Mouse (Mus musculus): ENCODE data around the gene Sema6c. TPM values are rescaled to one million over a fixed set of nuclear protein-coding genes. Genes with fewer than 3 reads are reported as not detected.
A peak's percentile ranks its signal among the peaks of the same experiment; 100 is the strongest.
"Not testable (repeated sequence)": the region's sequence is repeated elsewhere in the genome, so short reads cannot be mapped to it uniquely, and the experiment has no call there.

Sema6c gene
- polyA plus RNA-seq, 1 experiment from 2014 or later = 1.7 TPM

GRCm38 (mm10) chr3:95208286-95208685, 48.0 kb downstream of the Sema6c start:
- no peak for TF ChIP-seq CTCF (IDR thresholded peaks at IDR 0.05; ENCODE audit: low read depth)
- no peak for TF ChIP-seq EP300 (optimal IDR thresholded peaks at IDR 0.05)
- Histone ChIP-seq H3K4me3 (ENCODE audit: low read depth, low read length) (no peak overlapping the region), H3K9me3 (ENCODE audit: control insufficient read depth, low read length) (no peaks in the 10 kb centered on the region), H3K4me1 (replicated peaks; ENCODE audit: control insufficient read depth, insufficient read depth) (no peaks in the 10 kb centered on the region), H3K4me2 (replicated peaks; ENCODE audit: low read depth) (no peak overlapping the region), H3K27me3 (ENCODE audit: control insufficient read depth, insufficient read depth, low read length) (no peaks in the 10 kb centered on the region), H3K36me3 (ENCODE audit: control insufficient read depth, insufficient read depth, low read length) (peaks cover 18% of the 10 kb centered on the region), H3K9ac (ENCODE audit: low read length) (no peak overlapping the region), H3K27ac (replicated peaks) (no peak overlapping the region)
- 72% methylated on average over 2 of the region's 4 CpGs for WGBS
- DNase-seq (ENCODE audit: low spot score) = no peak
- ATAC-seq (ENCODE audit: low FRiP score, low TSS enrichment) = no peak

- no peaks in the 10 kb centered on the region for H3K4me1 ChIP-seq (replicated peaks; ENCODE audit: control insufficient read depth, insufficient read depth)
- WGBS = 63% methylated on average over 2 of the region's 2 CpGs
- no peak overlapping the region for H3K27ac ChIP-seq (replicated peaks)
- H3K9ac ChIP-seq (ENCODE audit: low read length) = no peak overlapping the region
- no peak overlapping the region for H3K4me2 ChIP-seq (replicated peaks; ENCODE audit: low read depth)
- ATAC-seq (ENCODE audit: low FRiP score, low TSS enrichment) = no peak
- H3K27me3 ChIP-seq (ENCODE audit: control insufficient read depth, insufficient read depth, low read length) = no peaks in the 10 kb centered on the region
- peaks cover 12% of the 10 kb centered on the region; the same call in 1 of the 2 replicates for H3K36me3 ChIP-seq (ENCODE audit: control insufficient read depth, insufficient read depth, low read length)
- DNase-seq (ENCODE audit: low spot score) = no peak
- TF ChIP-seq EP300 (optimal IDR thresholded peaks at IDR 0.05) = no peak
- no peak for TF ChIP-seq CTCF (IDR thresholded peaks at IDR 0.05; ENCODE audit: low read depth)
- H3K9me3 ChIP-seq (ENCODE audit: control insufficient read depth, low read length) = no peaks in the 10 kb centered on the region
- no peak overlapping the region for H3K4me3 ChIP-seq (ENCODE audit: low read depth, low read length)
Observed at GRCm38 (mm10) chr3:95210585-95210984, 50.3 kb downstream of the Sema6c start.

- H3K9me3 ChIP-seq (ENCODE audit: control insufficient read depth, low read length); H3K4me2 ChIP-seq (replicated peaks; ENCODE audit: low read depth); H3K27me3 ChIP-seq (ENCODE audit: control insufficient read depth, insufficient read depth, low read length); H3K9ac ChIP-seq (ENCODE audit: low read length); H3K27ac ChIP-seq (replicated peaks); H3K36me3 ChIP-seq (ENCODE audit: control insufficient read depth, insufficient read depth, low read length); H3K4me3 ChIP-seq (ENCODE audit: low read depth, low read length); ATAC-seq (ENCODE audit: low FRiP score, low TSS enrichment); DNase-seq (ENCODE audit: low spot score); H3K4me1 ChIP-seq (replicated peaks; ENCODE audit: control insufficient read depth, insufficient read depth): not testable (repeated sequence)
- WGBS = 94% methylated on average over 7 of the region's 10 CpGs
- 0 out of 2 replicates have a peak, but pooled peaks have one; percentile 21 for TF ChIP-seq CTCF (IDR thresholded peaks at IDR 0.05; ENCODE audit: low read depth)
Observed at GRCm38 (mm10) chr3:95212889-95213608, 52.8 kb downstream of the Sema6c start.

DNA sequence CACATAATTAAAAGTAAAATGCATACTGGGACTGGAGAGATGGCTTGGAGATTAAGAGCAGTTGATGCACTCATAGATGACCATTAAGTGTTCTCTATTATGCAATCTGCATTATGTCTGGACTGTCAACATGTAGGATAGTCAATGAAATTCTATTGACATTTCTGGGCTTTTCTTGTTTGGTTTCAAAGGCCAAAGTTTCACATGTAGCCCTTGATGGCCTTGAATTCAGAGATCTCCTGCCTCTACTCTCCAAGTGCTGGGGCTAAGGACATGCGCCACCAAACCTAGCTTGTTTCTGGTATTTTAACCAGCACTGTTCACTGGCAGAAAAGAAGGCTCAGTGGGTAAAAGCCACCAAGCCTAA, 53.3 kb downstream of the Sema6c start:
- no peak for DNase-seq (ENCODE audit: low spot score)
- 97% methylated on average over 1 of the region's 1 CpGs for WGBS
- Histone ChIP-seq H3K4me3 (ENCODE audit: low read depth, low read length) (no peak overlapping the region), H3K4me1 (replicated peaks; ENCODE audit: control insufficient read depth, insufficient read depth) (peaks cover 2% of the 10 kb centered on the region; the same call in 1 of the 2 replicates), H3K9me3 (ENCODE audit: control insufficient read depth, low read length) (no peaks in the 10 kb centered on the region), H3K4me2 (replicated peaks; ENCODE audit: low read depth) (no peak overlapping the region), H3K27me3 (ENCODE audit: control insufficient read depth, insufficient read depth, low read length) (no peaks in the 10 kb centered on the region), H3K27ac (replicated peaks) (no peak overlapping the region), H3K9ac (ENCODE audit: low read length) (no peak overlapping the region), H3K36me3 (ENCODE audit: control insufficient read depth, insufficient read depth, low read length) (peaks cover 3% of the 10 kb centered on the region; the same call in 1 of the 2 replicates)
- TF ChIP-seq CTCF (IDR thresholded peaks at IDR 0.05; ENCODE audit: low read depth) = no peak
- TF ChIP-seq EP300 (optimal IDR thresholded peaks at IDR 0.05) = no peak
- no peak for ATAC-seq (ENCODE audit: low FRiP score, low TSS enrichment)

- Histone ChIP-seq H3K9me3 (ENCODE audit: control insufficient read depth, low read length) (no peaks in the 10 kb centered on the region), H3K36me3 (ENCODE audit: control insufficient read depth, insufficient read depth, low read length) (peaks cover 5% of the 10 kb centered on the region; the same call in 1 of the 2 replicates), H3K4me2 (replicated peaks; ENCODE audit: low read depth) (peak overlapping the region; percentile 65), H3K27ac (replicated peaks) (peak overlapping the region; percentile 98), H3K4me1 (replicated peaks; ENCODE audit: control insufficient read depth, insufficient read depth) (peaks cover 2% of the 10 kb centered on the region; the same call in 1 of the 2 replicates), H3K4me3 (ENCODE audit: low read depth, low read length) (peak overlapping the region; percentile 57), H3K9ac (ENCODE audit: low read length) (peak overlapping the region; percentile 80), H3K27me3 (ENCODE audit: control insufficient read depth, insufficient read depth, low read length) (no peaks in the 10 kb centered on the region)
- TF ChIP-seq EP300 (optimal IDR thresholded peaks at IDR 0.05) (no peak), CTCF (IDR thresholded peaks at IDR 0.05; ENCODE audit: low read depth) (no peak)
- no peak for DNase-seq (ENCODE audit: low spot score)
- 7% methylated on average over 4 of the region's 4 CpGs for WGBS
- no peak; the same call in 1 of the 2 replicates for ATAC-seq (ENCODE audit: low FRiP score, low TSS enrichment)
Observed at GRCm38 (mm10) chr3:95216655-95217254, 56.5 kb downstream of the Sema6c start.

Measured in stomach, postnatal 0 days (tissue).